ENCODE assay signal across 13 mouse cellular contexts in the genomic region with DNA sequence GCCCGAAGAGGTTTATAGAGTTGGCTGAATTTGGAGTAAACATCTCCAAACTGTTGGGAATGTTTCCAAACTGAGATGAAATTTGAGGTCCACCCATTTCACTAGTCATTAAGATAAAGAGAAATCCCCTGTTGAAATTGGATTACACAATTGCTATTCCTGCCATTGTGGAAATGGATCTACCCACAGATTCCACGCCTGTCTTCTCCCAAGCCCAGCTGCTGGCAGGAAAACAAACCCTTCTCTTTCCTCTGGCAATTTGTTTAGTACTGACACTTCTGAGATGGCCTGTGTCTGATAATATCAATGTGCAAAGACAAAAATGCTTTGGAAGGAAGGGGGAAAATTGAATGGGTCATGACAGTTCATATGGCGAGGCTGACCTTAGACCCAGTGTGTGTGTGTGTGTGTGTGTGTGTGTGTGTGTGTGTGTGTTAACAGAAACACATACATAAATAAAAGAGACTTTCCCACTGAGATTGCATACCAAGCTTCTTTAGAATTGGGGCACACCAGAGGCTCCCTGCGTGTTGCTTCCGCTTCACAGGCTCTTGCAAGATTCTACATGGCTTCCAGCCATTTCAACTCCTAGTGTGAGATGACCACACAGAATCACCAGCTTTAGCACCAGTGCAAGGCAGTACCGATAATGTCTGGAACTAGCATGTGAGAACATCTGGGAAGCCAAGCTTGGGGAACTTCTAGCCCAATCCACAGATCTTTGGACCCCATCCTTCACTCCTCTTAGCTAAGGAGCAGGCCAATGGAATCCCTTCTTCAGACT.
DNase-seq lines count a peak whose midpoint lies in the region; ATAC-seq lines count a peak whose summit lies in the region.
"Had no signal": no experiment of that assay in that cellular context is flagged by ENCODE, and none has a peak within 500 bp of the region (broad histone marks: within the 10 kb centered on the region; RNA-seq: fewer than 3 reads in every experiment).

No protein-coding gene starts in this region.

- ATAC-seq in megakaryocyte-erythroid progenitor cell, adult 5-6 weeks (replicated peaks; ENCODE audit: low FRiP score, low TSS enrichment, poor library complexity, severe bottlenecking) = no peak
- ATAC-seq: hindbrain, postnatal 0 days; liver, embryonic 12.5 days had no signal

- peak; percentile 61 to 71 for DNase-seq in heart, adult 18-20 months
- no peak for DNase-seq in heart, postnatal 4 days
- DNase-seq in adipocyte (ENCODE audit: low spot score) = peak; percentile 71
- DNase-seq in gastrocnemius, postnatal 25 days = peak; percentile 38
- peak; percentile 27 for DNase-seq in lung, postnatal 14 days
- DNase-seq in right cerebral cortex, adult 2 months (ENCODE audit: low spot score in 2 of 2) = no peak
- no peak for DNase-seq in right cerebral cortex, postnatal 14 days
- DNase-seq: adrenal gland, postnatal 10 days; cerebellum, adult 9-11 months; embryo, embryonic 11 days had no signal

Comparison
In these comparisons a context has a peak if more than half of its experiments do, and no peak if none do; other contexts are left out.
1. DNase-seq: peak in heart, adult 18-20 months (2 of 2), adipocyte (single experiment), gastrocnemius, postnatal 25 days (single experiment) and lung, postnatal 14 days (single experiment); none in heart, postnatal 4 days (single experiment), right cerebral cortex, adult 2 months (0 of 2) and right cerebral cortex, postnatal 14 days (single experiment).